Mouse (Mus musculus) lung, adult 2 months (tissue): ENCODE results near the gene Iglon5. TPM values are rescaled to one million over a fixed set of nuclear protein-coding genes. Genes with fewer than 3 reads are reported as not detected.
A peak's percentile ranks its signal among the peaks of the same experiment; 100 is the strongest.

Source experiments
- DNase-seq: peaks from one replicate; pipeline ENCODE4 v3.0.0; 2022
- H3K4me1 ChIP-seq: fragments of 200-500 bp; 2 replicates; pipeline ENCODE4 v1.6.1; 2011; ENCODE audit warnings: low read length; ENCODE audit not compliant: control insufficient read depth, insufficient read depth
- H3K4me3 ChIP-seq: fragments of 200-500 bp; replicated peaks from 2 replicates; pipeline ENCODE3; 2011; ENCODE audit warnings: low read depth, mild to moderate bottlenecking, control low read depth, low read length; ENCODE audit errors: extremely low read depth
- CTCF ChIP-seq: fragments of 200-500 bp; IDR thresholded peaks from 2 replicates; pipeline ENCODE4 v1.5.1; 2011; ENCODE audit warnings: mild to moderate bottlenecking, low read length, control low read depth; ENCODE audit not compliant: insufficient read depth
- POLR2A ChIP-seq: fragments of 200-500 bp; IDR thresholded peaks from 2 replicates; pipeline ENCODE4 v1.6.1; 2011; ENCODE audit warnings: low read depth, mild to moderate bottlenecking, control low read depth, low read length, borderline replicate concordance; ENCODE audit errors: extremely low read depth
- WGBS: fragments of 180-500 bp; shearing (Covaris S2); methylation state at CpG from one replicate; pipeline ENCODE4 v1.1.7; 2018; 5-methylcytosine and 5-hydroxymethylcytosine counted together
- polyA plus RNA-seq: library from polyadenylated mRNA; depleted of rRNA; stranded (reverse); fragments of >200 nt; gene quantifications from 2 replicates; pipeline ENCODE4 v1.2.3, GENCODE M21; 2012

Iglon5 gene
- polyA plus RNA-seq, 1 experiment, result 1.0 TPM

GRCm38 (mm10) chr7:43475706-43476105 is 14.2 kb downstream of the Iglon5 start:
- TF ChIP-seq CTCF, result no peak
- TF ChIP-seq POLR2A, result no peak
- WGBS, result 10% methylated on average over 23 of the region's 23 CpGs
- no peak for DNase-seq
- Histone ChIP-seq H3K4me1 (no peaks in the 10 kb centered on the region), H3K4me3 (no peak overlapping the region)

GRCm38 (mm10) chr7:43470373-43470772 is 19.5 kb downstream of the Iglon5 start:
- no peak overlapping the region for H3K4me3 ChIP-seq
- 44% methylated on average over 8 of the region's 8 CpGs for WGBS
- no peak for TF ChIP-seq POLR2A
- TF ChIP-seq CTCF, result peak; percentile 49
- H3K4me1 ChIP-seq, result no peaks in the 10 kb centered on the region
- DNase-seq, result no peak

GRCm38 (mm10) chr7:43466099-43466694 is 23.7 kb downstream of the Iglon5 start:
- Histone ChIP-seq H3K4me3 (peak overlapping the region; percentile 55), H3K4me1 (peaks cover 5% of the 10 kb centered on the region; the same call in 1 of the 2 replicates)
- peak; percentile 81 for DNase-seq
- under 1% methylated on average over 33 of the region's 33 CpGs for WGBS
- TF ChIP-seq CTCF, result peak; percentile 60
- no peak for TF ChIP-seq POLR2A

GRCm38 (mm10) chr7:43465344-43466098 is 24.4 kb downstream of the Iglon5 start:
- Histone ChIP-seq H3K4me3 (peak overlapping the region; percentile 55), H3K4me1 (peaks cover 5% of the 10 kb centered on the region; the same call in 1 of the 2 replicates)
- peak; percentile 89 for DNase-seq
- WGBS, result under 1% methylated on average over 33 of the region's 33 CpGs
- TF ChIP-seq POLR2A (no peak), CTCF (no peak)

GRCm38 (mm10) chr7:43464864-43465343 is 25.0 kb downstream of the Iglon5 start:
- peak overlapping the region; percentile 55 for H3K4me3 ChIP-seq
- WGBS, result 9% methylated on average over 35 of the region's 35 CpGs
- TF ChIP-seq POLR2A, result no peak
- 0 out of 2 replicates have a peak, but pooled peaks have one; percentile 5 for TF ChIP-seq CTCF
- no peak for DNase-seq
- peaks cover 5% of the 10 kb centered on the region; the same call in 1 of the 2 replicates for H3K4me1 ChIP-seq

- H3K4me1 ChIP-seq, result peaks cover 5% of the 10 kb centered on the region; the same call in 1 of the 2 replicates
- 81% methylated on average over 7 of the region's 7 CpGs for WGBS
Measured at GRCm38 (mm10) chr7:43463976-43464375, 25.9 kb downstream of the Iglon5 start.

GRCm38 (mm10) chr7:43462851-43463250 is 27.0 kb downstream of the Iglon5 start, which contains the start of gene Vsig10l:
Gene Vsig10l, plus strand, starts transcription at chr7:43463151.
- no peak for DNase-seq
- Histone ChIP-seq H3K4me3 (no peak within 1 kb of the TSS), H3K4me1 (peaks cover 5% of the 10 kb centered on the region; the same call in 1 of the 2 replicates)
- TF ChIP-seq POLR2A (no peak), CTCF (no peak)
- WGBS, result 61% methylated on average over 4 of the region's 4 CpGs

More at GRCm38 (mm10) chr7:43463976-43464375, 25.9 kb downstream of the Iglon5 start:
- no peak for DNase-seq
- no peak for TF ChIP-seq POLR2A
- TF ChIP-seq CTCF, result no peak
- H3K4me3 ChIP-seq, result no peak overlapping the region

GRCm38 (mm10) chr7:43454371-43454770 is 35.5 kb downstream of the Iglon5 start:
- no peak overlapping the region for H3K4me3 ChIP-seq
- H3K4me1 ChIP-seq, result no peaks in the 10 kb centered on the region
- TF ChIP-seq POLR2A (no peak), CTCF (no peak)
- 71% methylated on average over 6 of the region's 6 CpGs for WGBS
- DNase-seq, result no peak

GRCm38 (mm10) chr7:43453599-43454355 is 36.1 kb downstream of the Iglon5 start:
- 53% methylated on average over 14 of the region's 14 CpGs for WGBS
- no peak for TF ChIP-seq CTCF
- no peak for TF ChIP-seq POLR2A
- H3K4me3 ChIP-seq, result no peak overlapping the region
- no peaks in the 10 kb centered on the region for H3K4me1 ChIP-seq
- DNase-seq, result peak; percentile 21
